Mouse (Mus musculus): Measurements from ENCODE around the gene Ctcfl.
"Not testable (repeated sequence)": the region's sequence is repeated elsewhere in the genome, so short reads cannot be mapped to it uniquely, and the experiment has no call there.

Gene Ctcfl

DNA sequence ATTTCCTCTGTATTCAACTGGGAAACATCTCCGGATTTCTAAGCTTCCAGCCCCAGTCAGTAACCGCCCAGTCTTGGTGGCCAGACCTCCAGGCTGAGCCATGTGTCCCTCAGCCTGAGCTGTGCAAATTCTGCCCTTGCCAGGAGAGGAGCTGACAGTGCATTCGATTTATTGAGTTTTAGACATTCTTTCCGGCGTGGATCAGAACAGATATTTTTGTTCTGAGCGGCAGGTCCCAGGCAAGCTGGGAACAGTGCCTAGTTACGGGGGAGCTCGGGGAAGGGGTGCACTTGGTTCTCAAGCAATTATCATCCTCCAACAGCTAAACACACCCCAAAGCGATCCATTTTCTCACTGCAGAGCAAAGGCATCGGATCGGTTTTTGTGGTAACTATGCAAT is 24.3 kb upstream of the Ctcfl start:
- DNase-seq (ENCODE audit: low spot score in 2 of 2) = peak in 1 of 2 experiments; percentile 8

DNA sequence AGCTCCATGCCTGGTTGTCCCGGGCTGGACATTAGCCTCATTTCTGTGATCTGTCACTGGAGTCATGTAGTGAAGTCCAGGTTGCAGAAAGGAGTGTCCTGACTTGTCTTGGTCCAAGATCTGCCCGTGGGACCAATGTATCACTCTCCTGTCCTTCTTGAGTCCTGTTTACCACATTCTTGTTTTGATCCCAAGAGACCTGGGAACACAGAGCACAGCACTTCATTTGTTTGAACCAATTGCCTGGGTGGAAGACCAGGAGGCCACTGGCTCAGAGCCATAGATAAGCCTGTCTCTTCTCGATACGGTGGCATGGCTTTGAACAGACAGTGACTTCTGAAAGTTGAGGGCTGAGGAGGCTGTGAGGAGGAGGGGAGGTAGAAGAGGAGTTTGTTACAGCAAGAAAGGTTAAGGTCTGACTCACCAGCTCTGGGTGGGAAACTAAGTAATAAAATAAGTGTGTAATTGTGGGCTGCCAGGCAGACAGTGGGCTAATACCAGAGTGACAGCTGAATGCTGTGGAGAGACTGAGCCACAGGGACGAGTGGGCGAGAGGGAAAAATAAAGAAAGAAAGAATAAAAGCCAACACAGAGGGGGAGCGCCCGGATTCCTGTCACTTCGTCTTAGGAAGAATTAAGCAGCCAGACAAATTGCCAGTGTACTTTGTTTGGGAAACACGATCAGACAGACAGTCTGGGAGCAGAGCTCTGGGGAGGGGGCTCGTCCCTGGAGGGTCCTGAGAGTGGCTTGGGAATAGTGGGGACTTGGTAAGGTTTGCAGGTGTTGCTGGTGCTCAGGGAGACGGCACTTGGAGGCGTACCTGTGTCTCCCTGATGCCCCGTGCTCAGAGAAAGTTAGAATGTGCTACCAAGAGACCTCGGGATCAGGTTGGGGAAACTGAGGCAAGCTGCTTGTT is 19.3 kb upstream of the Ctcfl start:
- DNase-seq (ENCODE audit: low spot score in 2 of 2) = peak; percentile 6 to 40

DNA sequence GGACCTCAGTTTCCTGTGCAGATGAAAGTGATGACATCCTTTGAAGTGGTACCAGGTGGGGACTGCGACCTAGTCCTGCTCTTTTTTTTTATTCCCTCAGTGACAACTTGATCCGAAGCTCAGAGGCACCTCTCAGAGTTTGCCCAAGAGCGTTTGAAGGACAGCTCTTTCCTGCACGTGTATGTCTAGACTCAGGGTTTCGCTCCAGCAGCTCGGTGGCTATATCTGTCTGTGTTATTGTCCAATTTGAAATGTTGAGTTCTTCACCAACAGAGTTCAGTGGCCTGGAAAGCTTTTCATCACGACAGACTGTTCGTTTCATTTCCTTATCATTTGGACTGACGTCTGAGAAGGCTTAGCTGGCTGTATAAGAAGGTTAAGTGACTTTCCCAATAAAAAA is 15.4 kb upstream of the Ctcfl start:
- no peak for DNase-seq (ENCODE audit: low spot score in 2 of 2)

DNA sequence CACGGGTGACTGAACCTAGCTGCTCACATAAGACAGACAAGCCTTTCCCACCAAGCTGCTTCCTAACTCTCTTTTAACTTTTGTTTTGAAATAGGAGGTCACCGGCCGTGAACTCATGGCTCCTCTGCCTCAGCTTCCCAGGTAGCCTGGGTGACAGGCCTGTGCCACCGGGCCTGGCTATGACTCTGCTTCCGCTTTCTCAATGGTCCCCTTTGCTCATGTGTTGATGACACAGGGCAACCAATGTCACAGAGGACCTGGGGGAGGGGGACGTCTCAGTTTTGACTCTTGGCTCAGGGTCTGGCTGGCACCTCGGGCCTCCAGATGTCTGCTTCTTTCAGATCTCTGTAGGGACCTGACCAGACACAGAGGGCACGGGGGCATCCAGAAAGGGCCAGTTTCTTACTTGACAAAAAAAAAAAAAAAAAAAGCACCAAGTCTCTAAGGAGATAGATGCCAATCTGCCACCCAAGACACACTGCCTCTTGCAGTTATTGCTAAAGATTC is 13.5 kb upstream of the Ctcfl start:
- no peak for DNase-seq (ENCODE audit: low spot score in 2 of 2)

DNA sequence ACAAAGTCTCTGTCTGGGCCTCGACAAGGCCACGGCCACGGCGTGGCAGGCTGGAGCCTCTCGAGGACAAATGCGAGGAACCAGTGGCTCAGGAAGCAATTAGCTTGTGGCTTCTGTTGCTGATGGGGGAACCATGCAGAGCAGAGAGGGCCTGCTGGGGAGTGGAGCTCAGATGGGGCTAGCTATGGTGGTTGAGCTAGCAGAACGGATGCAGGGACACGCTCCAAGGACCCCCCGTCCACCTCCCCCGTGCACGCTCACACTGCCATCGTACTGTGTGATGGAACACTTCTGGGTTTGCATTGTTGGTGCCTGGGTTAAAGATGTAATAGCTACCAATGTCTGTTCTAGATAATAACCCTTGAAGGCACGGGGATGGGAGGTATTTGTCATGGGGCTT is 12.9 kb upstream of the Ctcfl start:
- DNase-seq (ENCODE audit: low spot score in 2 of 2) = no peak

DNA sequence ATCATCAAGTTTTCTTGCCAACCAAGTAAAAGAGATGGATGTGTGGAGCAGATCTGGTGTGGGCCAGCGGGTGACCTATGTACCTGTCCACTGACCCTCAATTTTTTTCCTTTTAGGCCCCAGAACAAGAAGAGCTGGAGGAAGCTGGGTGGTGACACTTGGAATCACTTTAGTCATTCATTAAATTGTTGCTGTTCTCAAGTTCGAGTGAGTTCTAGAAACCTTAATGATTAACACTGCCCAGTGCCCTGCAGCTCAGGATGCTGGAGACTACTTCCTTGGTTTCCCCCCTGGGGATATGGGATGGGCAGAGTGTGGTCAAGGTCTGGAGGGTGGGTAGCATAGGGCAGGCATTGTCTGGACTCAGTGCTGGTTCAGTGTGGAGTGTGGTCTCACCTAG is 9.8 kb upstream of the Ctcfl start:
- DNase-seq (ENCODE audit: low spot score in 2 of 2) = no peak

DNA sequence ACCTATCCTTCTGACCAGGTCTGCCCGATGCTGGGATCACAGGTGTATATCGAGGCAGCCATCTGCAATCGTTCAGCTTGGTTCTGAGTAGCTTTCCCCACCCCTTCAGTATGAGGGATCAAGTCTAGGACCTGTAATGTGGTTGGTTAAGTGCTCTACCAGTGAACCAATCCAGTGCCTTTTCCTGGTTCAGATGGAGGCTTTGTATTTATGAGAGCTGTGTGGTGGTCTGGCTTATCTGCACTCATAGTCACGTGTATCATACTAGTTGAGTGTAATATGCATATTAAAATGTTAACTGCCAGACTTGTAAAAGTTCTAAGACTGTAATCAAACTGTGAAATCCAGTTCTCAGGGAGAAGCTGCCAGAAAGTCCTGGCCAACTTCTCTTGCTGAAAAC is 7.1 kb upstream of the Ctcfl start:
- no peak for DNase-seq (ENCODE audit: low spot score in 2 of 2)

DNA sequence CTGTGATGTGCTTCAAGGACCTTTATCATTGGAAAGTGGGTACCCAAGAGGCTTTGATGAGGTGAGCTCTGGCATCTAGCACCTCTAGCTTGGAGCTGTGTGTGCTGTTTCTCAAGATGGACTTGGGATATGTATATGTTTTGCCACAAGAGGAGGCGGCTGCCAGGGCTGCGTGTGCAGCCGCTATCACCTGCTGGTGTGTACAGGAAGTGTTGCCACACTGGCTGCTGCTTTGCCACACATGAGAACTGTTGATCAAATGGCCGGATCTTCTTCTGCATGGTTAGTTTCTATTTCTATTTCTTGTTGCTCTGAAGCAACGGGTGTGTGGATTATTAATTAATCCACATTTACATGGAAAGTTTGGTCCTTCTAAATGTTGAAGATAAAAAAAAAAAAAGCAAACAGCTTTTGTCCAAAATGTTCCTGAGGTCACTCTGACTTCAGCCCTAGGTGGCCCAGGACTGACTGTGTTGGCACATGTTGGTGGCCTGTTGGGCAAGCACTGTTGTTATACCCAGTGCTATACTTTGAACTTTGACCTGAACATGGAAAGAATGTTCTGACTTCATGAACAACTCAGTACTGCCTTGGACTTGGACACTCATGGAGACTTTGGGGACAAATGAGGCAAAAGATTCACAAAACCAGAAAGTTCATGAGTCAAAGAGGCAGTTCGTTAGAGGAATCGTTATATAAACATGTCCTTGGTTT is 4.9 kb upstream of the Ctcfl start:
- DNase-seq (ENCODE audit: low spot score in 2 of 2) = no peak

DNA sequence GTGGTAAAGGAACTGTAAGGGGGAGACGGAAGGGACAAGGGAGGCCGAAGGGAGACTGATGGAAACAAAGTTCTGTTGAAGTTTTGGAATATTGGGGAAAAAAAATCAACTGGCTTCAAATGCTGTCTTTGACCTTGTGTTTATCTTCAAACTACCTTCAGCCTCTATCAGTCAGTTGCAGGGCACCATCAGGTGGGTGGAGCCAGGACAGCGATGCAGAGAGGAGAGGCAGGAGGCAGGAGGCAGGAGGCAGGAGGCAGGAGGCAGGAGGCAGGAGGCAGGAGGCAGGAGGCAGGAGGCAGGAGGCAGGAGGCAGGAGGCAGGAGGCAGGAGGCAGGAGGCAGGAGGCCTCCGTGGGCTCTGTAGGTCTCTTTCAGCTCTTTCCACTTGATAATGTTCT is 792 bp upstream of the Ctcfl start:
- not testable (repeated sequence) for DNase-seq (ENCODE audit: low spot score in 2 of 2)

DNA sequence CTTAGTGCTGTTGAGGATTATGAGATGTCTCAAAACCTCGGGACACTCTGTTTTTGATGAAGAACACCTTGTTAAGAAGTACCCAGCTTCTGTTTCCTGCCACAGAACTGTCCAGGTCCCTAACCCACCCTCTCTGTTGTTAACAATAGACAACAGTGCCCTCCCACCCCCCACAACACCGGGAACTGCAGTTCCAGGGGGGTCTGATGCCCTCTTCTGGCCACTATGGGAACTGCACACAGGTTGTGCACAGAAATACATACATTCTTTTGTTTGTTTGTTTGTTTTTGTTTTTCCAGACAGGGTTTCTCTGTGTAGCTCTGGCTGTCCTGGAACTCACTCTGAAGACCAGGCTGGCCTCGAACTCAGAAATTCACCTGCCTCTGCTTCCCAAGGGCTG is 5.5 kb downstream of the Ctcfl start:
- not testable (repeated sequence) for DNase-seq (ENCODE audit: low spot score in 2 of 2)

DNA sequence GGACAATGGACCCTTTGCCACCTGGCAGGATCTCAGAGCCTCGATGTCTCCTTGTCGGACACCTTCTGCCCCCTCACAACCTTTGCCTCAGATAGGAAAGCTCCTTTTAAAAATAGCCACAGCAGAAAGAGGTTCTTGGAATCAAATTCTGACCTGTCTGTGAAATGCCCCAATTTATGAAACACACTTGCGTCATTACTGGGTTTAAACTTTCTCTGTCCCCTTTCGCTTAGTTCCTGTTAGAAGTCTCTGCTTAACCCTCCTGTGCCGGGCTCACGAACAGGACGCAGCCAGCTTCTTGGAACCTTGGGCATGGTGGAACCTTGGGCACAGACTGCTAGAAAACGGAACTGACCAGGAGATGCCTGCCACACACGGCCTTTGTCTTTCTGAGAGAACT is 8.8 kb downstream of the Ctcfl start:
- no peak for DNase-seq (ENCODE audit: low spot score in 2 of 2)

DNA sequence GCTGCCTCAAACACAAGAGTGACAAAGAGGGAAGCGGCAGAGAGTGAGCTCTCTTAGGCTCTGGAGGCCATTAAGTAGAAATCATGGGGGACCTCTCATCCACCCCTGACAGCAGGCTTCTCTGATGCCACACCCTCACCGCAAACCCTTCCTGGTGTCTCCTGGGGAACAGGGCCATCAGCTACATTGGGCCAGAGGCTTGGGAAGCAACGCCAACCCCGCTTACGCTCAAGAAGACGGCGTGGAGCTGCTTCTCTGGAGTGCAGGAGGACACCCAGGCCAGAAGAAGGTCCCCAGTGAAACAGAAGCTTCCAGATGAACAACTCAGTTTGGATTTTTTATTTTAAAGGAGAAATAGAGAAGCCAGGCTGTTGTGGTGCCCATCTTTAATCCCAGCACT is 9.8 kb downstream of the Ctcfl start:
- no peak for DNase-seq (ENCODE audit: low spot score in 2 of 2)

DNA sequence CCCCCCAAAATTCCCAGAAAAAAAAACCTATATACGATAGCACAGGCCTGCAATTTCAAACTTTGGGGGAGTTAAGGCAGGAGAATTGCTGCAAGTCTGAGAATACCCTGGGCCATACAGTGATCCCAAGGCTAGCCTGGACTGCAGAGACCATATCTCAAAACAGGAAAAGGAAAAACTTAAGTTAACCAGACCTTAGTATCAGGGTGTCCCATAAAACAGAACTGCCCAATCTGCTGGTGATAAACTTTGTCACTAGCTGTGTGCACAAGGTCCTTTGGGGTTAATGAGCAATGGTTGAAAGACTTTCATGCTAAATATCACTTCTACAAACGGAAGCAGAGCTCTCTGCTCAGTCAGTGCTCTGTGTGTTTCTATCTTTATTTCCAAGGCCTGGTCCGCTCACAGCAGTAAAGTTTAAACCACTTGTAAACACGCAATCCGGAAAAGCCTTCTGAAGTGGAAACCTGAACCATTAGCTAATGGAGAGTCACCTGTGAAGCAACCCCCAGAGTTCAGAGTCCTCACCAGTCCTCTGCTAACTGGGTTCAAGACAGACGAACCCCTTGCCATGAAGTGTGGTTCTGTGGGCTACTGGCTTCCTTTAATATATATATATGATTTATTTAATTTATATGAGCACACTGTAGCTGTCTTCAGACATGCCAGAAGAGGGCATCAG is 10.7 kb downstream of the Ctcfl start:
- no peak for DNase-seq (ENCODE audit: low spot score in 2 of 2)

DNA sequence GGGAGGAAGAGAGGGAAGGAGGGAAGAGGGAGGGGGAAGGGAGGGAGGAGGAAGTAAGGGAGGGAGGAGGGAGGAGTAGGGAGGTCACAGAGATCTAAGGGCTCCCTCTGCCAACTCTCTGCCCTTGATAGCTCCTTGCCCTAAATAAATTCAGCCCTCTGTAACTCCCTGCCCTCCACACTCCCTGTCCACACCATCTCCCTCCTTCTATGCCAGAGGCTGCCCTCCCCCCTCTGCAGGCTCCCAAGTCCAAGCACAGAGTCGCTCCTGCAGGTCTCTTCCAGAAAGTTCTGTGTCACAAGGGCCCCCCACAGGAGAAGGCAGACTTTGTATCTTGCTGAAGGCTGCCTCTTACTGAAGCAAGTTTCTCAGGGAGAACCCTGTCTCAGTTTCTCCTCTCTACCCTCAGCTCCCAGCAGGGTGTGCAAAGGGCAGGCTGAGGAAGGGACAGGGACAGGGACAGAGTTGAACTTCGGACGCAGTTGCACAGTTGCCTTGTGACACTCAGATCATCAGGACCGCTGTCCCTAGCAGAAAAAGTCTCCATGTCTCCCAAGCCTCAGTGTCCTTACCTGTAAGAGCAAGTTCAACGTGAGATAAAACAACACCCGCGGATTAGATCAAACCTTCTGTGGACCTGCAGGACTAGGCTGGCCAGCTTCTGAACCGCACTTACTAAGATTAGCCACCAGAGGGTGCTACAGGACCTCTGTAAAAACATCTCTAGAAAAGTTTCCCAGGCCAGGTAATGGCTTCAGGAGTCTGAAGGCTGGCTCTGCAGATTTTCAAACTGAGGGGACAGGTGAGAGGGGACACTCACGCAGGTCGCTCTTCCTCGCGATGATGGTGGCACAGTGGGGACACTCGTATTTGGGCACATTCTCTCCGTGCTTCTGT is 12.2 kb downstream of the Ctcfl start:
- DNase-seq (ENCODE audit: low spot score in 2 of 2) = peak in 1 of 2 experiments; percentile 77

DNA sequence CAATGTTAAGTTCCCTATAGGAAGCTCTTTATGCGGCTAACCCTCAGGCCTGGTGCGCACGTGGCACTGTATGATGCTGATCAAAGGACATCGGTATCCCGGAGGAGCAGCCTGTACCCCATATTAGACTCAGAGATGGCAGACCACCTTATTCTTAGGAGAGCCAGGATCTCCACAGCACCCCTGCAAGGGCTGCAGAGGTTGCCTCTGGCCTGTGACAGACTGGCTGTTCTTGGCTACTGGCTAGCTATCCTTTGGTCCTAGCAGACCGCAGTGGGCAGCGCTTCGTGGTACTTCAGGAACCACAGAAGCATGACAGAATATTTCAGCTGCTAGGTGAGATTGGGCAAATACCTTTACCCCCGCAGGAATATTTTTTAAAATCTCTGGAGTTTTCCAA is 12.9 kb downstream of the Ctcfl start:
- DNase-seq (ENCODE audit: low spot score in 2 of 2) = no peak

DNA sequence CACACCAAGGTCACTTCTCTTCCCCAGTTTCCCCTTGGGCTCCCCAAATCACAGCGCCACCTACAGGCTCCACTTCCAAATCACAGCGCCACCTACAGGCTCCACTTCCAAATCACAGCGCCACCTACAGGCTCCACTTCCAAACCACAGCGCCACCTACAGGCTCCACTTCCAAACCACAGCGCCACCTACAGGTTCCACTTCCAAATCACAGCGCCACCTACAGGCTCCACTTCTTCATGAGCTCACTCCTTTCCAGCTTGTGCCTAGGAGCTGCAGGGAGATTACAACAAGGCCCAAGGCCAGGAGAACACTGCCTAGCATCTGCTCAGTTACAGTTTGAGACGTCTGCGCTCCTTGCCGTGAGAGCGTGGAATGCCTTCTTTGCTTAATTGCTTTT is 22.0 kb downstream of the Ctcfl start:
- not testable (repeated sequence) for DNase-seq (ENCODE audit: low spot score in 2 of 2)

DNA sequence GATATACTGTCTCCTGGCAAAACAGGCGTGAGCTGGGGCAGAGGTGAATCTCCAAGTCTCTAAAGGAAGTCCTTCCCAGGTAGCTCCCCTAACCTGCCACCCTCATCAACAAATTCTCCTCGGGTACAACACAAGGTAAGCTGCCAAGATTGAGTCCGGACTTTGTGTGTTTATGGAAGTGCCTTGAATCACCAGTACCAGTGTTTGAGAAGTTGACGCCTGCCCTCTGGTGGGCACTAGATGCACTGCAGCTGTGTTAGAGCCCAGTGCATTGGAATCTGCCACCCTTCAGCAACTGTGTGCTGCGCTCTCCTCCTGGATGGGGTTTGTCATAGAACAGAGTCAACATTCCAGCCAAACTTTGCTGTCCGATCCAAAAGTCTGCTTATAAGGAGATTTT is 29.9 kb downstream of the Ctcfl start:
- DNase-seq (ENCODE audit: low spot score in 2 of 2) = peak in 1 of 2 experiments; percentile 86

DNA sequence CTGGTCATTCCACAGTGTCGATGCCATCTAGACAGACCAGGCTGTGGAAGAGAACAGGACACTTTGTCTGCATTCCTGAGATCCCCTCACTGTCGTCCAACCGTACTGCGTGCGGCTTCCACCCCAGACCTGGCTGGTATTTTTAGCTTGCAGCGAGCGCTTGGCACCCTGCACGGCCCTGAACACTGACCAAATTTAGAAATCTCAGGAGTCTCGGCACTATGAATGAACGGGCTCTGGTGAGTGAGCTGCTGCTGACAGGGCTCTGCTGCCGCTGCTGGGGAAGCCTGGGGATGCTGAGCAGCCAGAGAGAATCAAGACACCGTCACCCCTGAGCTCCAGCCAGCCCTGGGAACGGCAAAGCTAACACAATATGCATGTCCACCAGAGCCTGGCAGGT is 31.9 kb downstream of the Ctcfl start:
- no peak for DNase-seq (ENCODE audit: low spot score in 2 of 2)

DNA sequence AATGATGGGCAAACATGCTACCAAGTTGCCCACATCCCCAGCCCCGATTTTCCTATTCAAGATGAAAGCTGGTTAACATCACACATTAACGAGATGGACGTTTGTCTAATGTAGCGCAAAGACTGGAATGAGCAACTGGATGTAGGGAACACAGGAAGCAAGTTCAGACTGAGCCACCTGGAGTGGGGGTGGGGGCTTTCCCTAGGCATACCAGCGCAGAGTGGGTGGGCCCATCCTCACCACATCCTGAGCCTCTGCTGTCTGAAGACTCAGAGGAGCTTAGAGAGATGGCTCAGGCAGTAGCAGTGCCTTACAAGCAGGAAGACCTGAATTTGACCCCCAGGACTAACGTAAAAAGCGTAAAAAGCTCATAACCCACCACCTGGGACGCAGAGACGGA is 33.6 kb downstream of the Ctcfl start:
- DNase-seq (ENCODE audit: low spot score in 2 of 2) = no peak

DNA sequence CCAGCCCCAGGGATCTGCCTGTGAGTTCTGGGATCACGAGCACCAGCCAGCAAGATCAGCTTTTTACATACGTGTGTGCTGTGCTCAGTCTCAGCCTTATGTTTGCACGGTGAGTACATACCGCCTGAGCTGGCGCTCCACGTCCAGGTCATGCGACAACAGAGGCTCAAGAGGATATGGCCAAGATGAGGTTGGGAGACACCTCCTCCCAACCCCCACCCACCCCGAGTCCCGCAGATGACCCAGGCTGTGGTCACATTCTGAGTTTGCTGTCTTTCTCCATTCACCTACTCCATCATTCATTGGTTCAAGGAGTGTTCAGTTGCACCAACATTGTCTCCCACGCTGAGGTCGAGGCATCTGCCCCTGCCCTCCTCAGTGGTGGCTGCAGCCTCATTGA is 34.5 kb downstream of the Ctcfl start:
- no peak for DNase-seq (ENCODE audit: low spot score in 2 of 2)

DNA sequence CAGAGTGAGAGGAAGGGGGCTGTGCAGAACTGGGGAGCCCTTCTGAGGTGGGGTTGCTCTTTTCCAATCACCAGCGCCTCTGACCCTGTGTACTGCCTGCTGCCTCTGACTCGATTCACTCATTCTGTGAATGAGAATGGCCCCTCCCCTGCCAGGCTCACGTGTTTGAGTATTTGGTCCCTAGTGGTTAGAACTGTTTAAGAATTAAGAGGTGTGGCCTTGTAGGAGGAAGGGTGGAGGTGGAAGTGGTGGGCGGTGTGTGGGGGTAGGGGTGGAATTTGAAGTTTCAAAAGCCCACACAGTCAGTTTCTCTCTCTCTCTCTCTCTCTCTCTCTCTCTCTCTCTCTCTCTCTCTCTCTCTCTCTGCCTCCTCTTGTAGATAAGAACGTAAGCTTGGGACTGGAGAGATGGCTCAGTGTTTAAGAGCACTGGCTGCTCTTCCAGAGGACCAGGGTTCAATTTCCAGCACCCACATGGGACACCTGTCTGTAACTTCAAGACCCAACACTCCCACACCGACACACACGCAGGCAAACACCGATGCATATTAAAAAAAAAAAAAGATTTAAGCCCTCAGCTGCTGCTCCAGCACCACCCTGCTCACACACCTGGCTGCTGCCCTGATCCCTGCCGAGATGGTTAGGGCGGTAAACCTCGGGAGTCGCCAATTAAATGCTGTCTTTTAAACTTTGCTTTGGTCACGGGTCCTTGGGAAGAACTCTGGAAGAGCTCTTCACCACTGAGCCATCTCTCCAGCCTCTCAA is 35.4 kb downstream of the Ctcfl start:
- DNase-seq (ENCODE audit: low spot score in 2 of 2) = no peak
